In the genomic region with DNA sequence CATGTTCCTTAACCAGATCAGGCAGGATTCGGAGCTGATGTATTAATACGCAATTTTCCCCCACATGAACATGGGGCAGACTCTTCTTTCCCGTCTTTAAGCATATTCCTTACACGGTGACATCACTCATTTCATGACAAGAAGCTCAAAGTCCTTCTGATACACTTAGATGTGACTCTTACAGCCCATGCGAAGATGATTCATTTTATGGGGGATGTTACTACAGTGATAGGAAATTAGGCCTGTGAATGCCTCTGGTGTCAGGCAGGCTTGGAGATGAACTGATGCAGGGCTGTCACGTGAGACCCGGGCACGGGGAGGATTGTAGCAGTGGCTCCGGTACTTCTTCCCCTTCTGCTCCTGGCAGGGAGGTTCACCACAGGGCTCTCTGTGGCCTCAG, we compare ENCODE assay signal across 22 mouse cellular contexts. TPM values are rescaled to one million over a fixed set of nuclear protein-coding genes. Genes with fewer than 3 reads are reported as not detected.
A peak's percentile ranks its signal among the peaks of the same experiment; 100 is the strongest.
DNase-seq lines count a peak whose midpoint lies in the region; ATAC-seq and TF ChIP-seq lines count a peak whose summit lies in the region.
"Had no signal": no experiment of that assay in that cellular context is flagged by ENCODE, and none has a peak within 500 bp of the region (broad histone marks: within the 10 kb centered on the region; RNA-seq: fewer than 3 reads in every experiment).

No protein-coding gene starts in this region.

- ATAC-seq in heart, embryonic 13.5 days (ENCODE audit: extremely low read depth, insufficient number of reproducible peaks, low FRiP score, low TSS enrichment): no peak
- ATAC-seq in heart, embryonic 12.5 days (ENCODE audit: insufficient number of reproducible peaks, low FRiP score): no peak
- no peak for ATAC-seq in neural tube, embryonic 13.5 days (ENCODE audit: low read depth)
- peak; percentile 81 for ATAC-seq in intestine, postnatal 0 days
- ATAC-seq: forebrain, embryonic 15.5 days had no signal

- H3K27me3 ChIP-seq in heart, embryonic 13.5 days (replicated peaks): peaks cover 14% of the 10 kb centered on the region
- no peaks in the 10 kb centered on the region for H3K27me3 ChIP-seq in heart, embryonic 12.5 days (replicated peaks)
- peaks cover 16% of the 10 kb centered on the region for H3K27me3 ChIP-seq in neural tube, embryonic 13.5 days
- no peaks in the 10 kb centered on the region for H3K27me3 ChIP-seq in intestine, postnatal 0 days (replicated peaks; ENCODE audit: control insufficient read depth, insufficient read depth, low read length)

- TF ChIP-seq CTCF in intestine, postnatal 0 days (IDR thresholded peaks at IDR 0.05; ENCODE audit: low read depth): no peak

- 0 out of 2 replicates have a peak overlapping the region, but pooled peaks have one; percentile 17 for H3K9ac ChIP-seq in heart, embryonic 13.5 days
- H3K9ac ChIP-seq in heart, embryonic 12.5 days: no peak overlapping the region
- H3K9ac ChIP-seq in neural tube, embryonic 13.5 days: peak overlapping the region; percentile 13; the same call in 1 of the 2 replicates
- H3K9ac ChIP-seq in intestine, postnatal 0 days (ENCODE audit: low read depth, low read length): no peak overlapping the region
- H3K9ac ChIP-seq: embryonic facial prominence, embryonic 15.5 days; forebrain, embryonic 15.5 days; hindbrain, embryonic 14.5 days had no signal

- H3K4me1 ChIP-seq in heart, embryonic 13.5 days: peaks cover 51% of the 10 kb centered on the region
- H3K4me1 ChIP-seq in heart, embryonic 12.5 days (replicated peaks): peaks cover 38% of the 10 kb centered on the region
- H3K4me1 ChIP-seq in neural tube, embryonic 13.5 days (replicated peaks): peaks cover 18% of the 10 kb centered on the region
- H3K4me1 ChIP-seq in intestine, postnatal 0 days (replicated peaks; ENCODE audit: control insufficient read depth, insufficient read depth, low read length): 0 out of 2 replicates have a peak, but pooled peaks cover 2% of the 10 kb centered on the region

- 70% methylated on average over 9 of the region's 9 CpGs for WGBS in heart, embryonic 13.5 days
- 77% methylated on average over 9 of the region's 9 CpGs for WGBS in heart, embryonic 12.5 days
- 75% methylated on average over 9 of the region's 9 CpGs for WGBS in neural tube, embryonic 13.5 days
- 52% methylated on average over 9 of the region's 9 CpGs for WGBS in intestine, postnatal 0 days

- H3K36me3 ChIP-seq in heart, embryonic 13.5 days: peaks cover 9% of the 10 kb centered on the region
- H3K36me3 ChIP-seq in heart, embryonic 12.5 days: 0 out of 2 replicates have a peak, but pooled peaks cover 5% of the 10 kb centered on the region
- peaks cover 22% of the 10 kb centered on the region; the same call in 1 of the 2 replicates for H3K36me3 ChIP-seq in neural tube, embryonic 13.5 days
- peaks cover 13% of the 10 kb centered on the region; the same call in 1 of the 2 replicates for H3K36me3 ChIP-seq in intestine, postnatal 0 days (ENCODE audit: control insufficient read depth, insufficient read depth)
- H3K36me3 ChIP-seq: embryonic facial prominence, embryonic 15.5 days; forebrain, embryonic 15.5 days; heart, embryonic 10.5 days had no signal

- H3K4me2 ChIP-seq in heart, embryonic 13.5 days: no peak overlapping the region
- H3K4me2 ChIP-seq in heart, embryonic 12.5 days: no peak overlapping the region
- no peak overlapping the region for H3K4me2 ChIP-seq in neural tube, embryonic 13.5 days
- peak overlapping the region; percentile 17; the same call in 1 of the 2 replicates for H3K4me2 ChIP-seq in intestine, postnatal 0 days (replicated peaks; ENCODE audit: low read depth)
- H3K4me2 ChIP-seq: embryonic facial prominence, embryonic 15.5 days; forebrain, embryonic 15.5 days; hindbrain, embryonic 14.5 days had no signal

- DNase-seq in neural tube, embryonic 10.5 days (ENCODE audit: extremely low spot score, low spot score): no peak
- DNase-seq in right cerebral cortex, postnatal 4 days: no peak
- no peak for DNase-seq in ovary, adult 18-20 months (ENCODE audit: low spot score)
- DNase-seq: adrenal gland, adult 2 months; adrenal gland, postnatal 25 days; B cell, adult 2 months; cerebellum, adult 8-10 months; cerebellum, postnatal 14 days; embryo, embryonic 11 days; gastrocnemius, postnatal 10 days; heart, adult 18-20 months had no signal

- H3K27ac ChIP-seq in heart, embryonic 13.5 days (replicated peaks): no peak overlapping the region
- no peak overlapping the region for H3K27ac ChIP-seq in heart, embryonic 12.5 days (ENCODE audit: poor library complexity, severe bottlenecking)
- no peak overlapping the region for H3K27ac ChIP-seq in neural tube, embryonic 13.5 days (replicated peaks)
- peak overlapping the region; percentile 82; the same call in 1 of the 2 replicates for H3K27ac ChIP-seq in intestine, postnatal 0 days (ENCODE audit: low read depth, low read length)
- H3K27ac ChIP-seq: embryonic facial prominence, embryonic 15.5 days; forebrain, embryonic 10.5 days; forebrain, embryonic 15.5 days; heart, embryonic 10.5 days; hindbrain, embryonic 10.5 days; hindbrain, embryonic 14.5 days had no signal

- no peaks in the 10 kb centered on the region for H3K9me3 ChIP-seq in heart, embryonic 13.5 days
- H3K9me3 ChIP-seq in heart, embryonic 12.5 days (replicated peaks): no peaks in the 10 kb centered on the region
- H3K9me3 ChIP-seq in neural tube, embryonic 13.5 days: no peaks in the 10 kb centered on the region
- no peaks in the 10 kb centered on the region for H3K9me3 ChIP-seq in intestine, postnatal 0 days (ENCODE audit: control insufficient read depth)
- H3K9me3 ChIP-seq: embryonic facial prominence, embryonic 15.5 days; forebrain, embryonic 10.5 days; forebrain, embryonic 15.5 days; heart, embryonic 10.5 days; hindbrain, embryonic 10.5 days had no signal

- no peak overlapping the region for H3K4me3 ChIP-seq in heart, embryonic 13.5 days
- no peak overlapping the region for H3K4me3 ChIP-seq in heart, embryonic 12.5 days
- no peak overlapping the region for H3K4me3 ChIP-seq in neural tube, embryonic 13.5 days
- no peak overlapping the region for H3K4me3 ChIP-seq in intestine, postnatal 0 days (ENCODE audit: low read depth, low read length)
- H3K4me3 ChIP-seq: embryonic facial prominence, embryonic 15.5 days; erythroblast, embryonic 14.5 days; forebrain, embryonic 10.5 days; forebrain, embryonic 15.5 days; heart, embryonic 10.5 days; hindbrain, embryonic 10.5 days had no signal

RNA-seq across cellular contexts. Expression of a gene that starts 6.0 kb away (rescaled TPM):
- polyA plus RNA-seq in heart, embryonic 13.5 days (2015; fragmentation: Nextera tagmentation; extraction: Ambion mirVana): 7.3 and 7.8 TPM in 2 replicates
- polyA plus RNA-seq in heart, embryonic 12.5 days (2016; fragmentation: Nextera tagmentation; extraction: Ambion mirVana): 13.0 and 13.2 TPM in 2 replicates
- 7.5 and 9.1 TPM in 2 replicates for polyA plus RNA-seq in neural tube, embryonic 13.5 days (2015; fragmentation: Nextera tagmentation; extraction: Ambion mirVana)
- polyA plus RNA-seq in intestine, postnatal 0 days (2015; fragmentation: Nextera tagmentation; extraction: Ambion mirVana): 13.8 and 17.3 TPM in 2 replicates

Comparison
In these comparisons a context has a peak if more than half of its experiments do, and no peak if none do; other contexts are left out.
1. H3K9ac ChIP-seq: peak in heart, embryonic 13.5 days (single experiment) and neural tube, embryonic 13.5 days (single experiment); none in heart, embryonic 12.5 days (single experiment) and intestine, postnatal 0 days (single experiment).